Mouse (Mus musculus): Measurements from ENCODE around the gene Lclat1.

GRCm38 (mm10) chr17:73148607-73149006 lies 40.8 kb downstream of the Lclat1 start:
- TF ChIP-seq POLR2A (IDR thresholded peaks at IDR 0.05; ENCODE audit: insufficient read depth, low read depth, low read length) (no peak), EP300 (IDR thresholded peaks at IDR 0.05; ENCODE audit: insufficient read depth, low read depth, low read length) (no peak)

Measured in heart, adult 2 months (tissue).